Mouse (Mus musculus) embryonic fibroblast, embryonic 13.5 days (primary cell): Measurements from ENCODE around the gene Coro1a. TPM values are rescaled to one million over a fixed set of nuclear protein-coding genes. Genes with fewer than 3 reads are reported as not detected.

Experiments used
- H3K27ac ChIP-seq: 2 replicates; pipeline ENCODE4 v1.5.1; 2012; ENCODE audit warnings: low read length, control low read depth, inconsistent platforms; ENCODE audit not compliant: insufficient read depth
- H3K4me1 ChIP-seq: 2 replicates; pipeline ENCODE4 v1.6.1; 2011; ENCODE audit warnings: low read length; ENCODE audit not compliant: control insufficient read depth, insufficient read depth
- H3K4me3 ChIP-seq: 2 replicates; pipeline ENCODE4 v1.5.1; 2011; ENCODE audit warnings: mild to moderate bottlenecking, control low read depth, low read length; ENCODE audit not compliant: insufficient read depth
- CTCF ChIP-seq: IDR thresholded peaks from 2 replicates; pipeline ENCODE4 v1.5.1; 2011; ENCODE audit warnings: mild to moderate bottlenecking, control low read depth, low read length, moderate library complexity, borderline replicate concordance; ENCODE audit not compliant: insufficient read depth
- POLR2A ChIP-seq: IDR thresholded peaks from 2 replicates; pipeline ENCODE4 v1.6.1; 2011; ENCODE audit warnings: low read depth, mild to moderate bottlenecking, control low read depth, low read length, moderate library complexity
- polyA plus RNA-seq: library from polyadenylated mRNA; stranded (reverse); fragments of >200 nt; gene quantifications from 2 replicates; pipeline ENCODE4 v1.2.4, GENCODE M21; 2011; ENCODE audit warnings: low read depth; ENCODE audit not compliant: missing spikeins, insufficient read length

Coro1a gene
- polyA plus RNA-seq, 1 experiment = 6.5 TPM

DNA sequence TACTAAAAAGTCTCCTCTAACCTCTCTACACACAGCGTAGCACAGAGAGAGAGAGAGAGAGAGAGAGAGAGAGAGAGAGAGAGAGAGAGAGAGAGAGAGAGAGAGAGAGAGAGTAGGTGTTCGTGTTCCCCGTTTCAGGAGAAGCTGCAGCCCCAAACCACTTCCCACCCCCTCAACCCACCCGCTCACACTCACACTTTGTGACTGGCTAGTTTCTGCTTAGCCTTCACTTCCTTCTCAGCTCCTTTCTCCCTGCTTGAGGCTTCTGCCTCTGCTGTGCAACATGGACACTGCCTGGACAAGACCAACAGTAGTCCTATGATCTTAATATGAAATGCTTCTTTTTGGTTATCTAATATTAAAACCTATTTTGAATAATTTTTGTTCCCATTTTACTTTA is 2.7 kb upstream of the Coro1a start:
- no peak overlapping the region for H3K27ac ChIP-seq
- TF ChIP-seq CTCF = no peak
- TF ChIP-seq POLR2A = no peak
- H3K4me1 ChIP-seq = no peaks in the 10 kb centered on the region
- no peak overlapping the region for H3K4me3 ChIP-seq

DNA sequence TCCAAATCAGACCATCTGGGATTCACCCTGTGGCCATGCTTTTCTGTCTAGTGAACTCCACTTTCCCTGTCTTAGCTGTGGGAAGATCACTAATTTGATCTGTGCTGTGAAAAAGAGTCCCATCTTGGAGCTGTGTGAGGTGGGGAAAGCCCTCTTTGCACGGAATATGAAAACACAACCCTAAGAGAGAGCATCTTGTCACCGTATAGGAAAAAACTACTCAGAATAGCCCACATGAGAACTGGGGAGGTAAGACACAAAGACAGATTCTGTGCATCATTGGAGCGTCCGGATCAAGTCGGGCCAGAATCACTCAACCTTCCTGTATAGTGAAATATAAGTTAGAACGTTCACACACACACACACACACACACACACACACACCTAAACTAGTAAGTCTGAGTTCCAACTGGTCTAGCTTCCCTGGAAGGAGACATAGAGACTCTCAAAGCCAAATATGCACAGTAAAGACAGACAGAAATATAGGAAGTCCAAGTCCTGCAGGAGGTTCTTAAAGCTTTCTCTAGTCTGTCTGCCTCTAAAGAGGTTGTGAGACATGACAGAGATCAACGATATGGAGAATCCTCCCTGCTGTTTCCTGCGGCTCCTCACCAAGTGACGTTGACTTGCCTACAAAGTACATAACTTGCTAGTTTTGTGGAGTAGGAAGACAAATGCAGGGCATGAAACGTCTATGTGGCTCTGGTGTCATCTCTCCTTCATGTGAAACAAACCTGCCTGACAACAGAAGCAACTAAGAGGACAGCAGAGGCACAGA is 777 bp upstream of the Coro1a start:
- no peak for TF ChIP-seq CTCF
- TF ChIP-seq POLR2A = no peak
- H3K27ac ChIP-seq = no peak overlapping the region
- no peak overlapping the region for H3K4me3 ChIP-seq
- no peaks in the 10 kb centered on the region for H3K4me1 ChIP-seq

DNA sequence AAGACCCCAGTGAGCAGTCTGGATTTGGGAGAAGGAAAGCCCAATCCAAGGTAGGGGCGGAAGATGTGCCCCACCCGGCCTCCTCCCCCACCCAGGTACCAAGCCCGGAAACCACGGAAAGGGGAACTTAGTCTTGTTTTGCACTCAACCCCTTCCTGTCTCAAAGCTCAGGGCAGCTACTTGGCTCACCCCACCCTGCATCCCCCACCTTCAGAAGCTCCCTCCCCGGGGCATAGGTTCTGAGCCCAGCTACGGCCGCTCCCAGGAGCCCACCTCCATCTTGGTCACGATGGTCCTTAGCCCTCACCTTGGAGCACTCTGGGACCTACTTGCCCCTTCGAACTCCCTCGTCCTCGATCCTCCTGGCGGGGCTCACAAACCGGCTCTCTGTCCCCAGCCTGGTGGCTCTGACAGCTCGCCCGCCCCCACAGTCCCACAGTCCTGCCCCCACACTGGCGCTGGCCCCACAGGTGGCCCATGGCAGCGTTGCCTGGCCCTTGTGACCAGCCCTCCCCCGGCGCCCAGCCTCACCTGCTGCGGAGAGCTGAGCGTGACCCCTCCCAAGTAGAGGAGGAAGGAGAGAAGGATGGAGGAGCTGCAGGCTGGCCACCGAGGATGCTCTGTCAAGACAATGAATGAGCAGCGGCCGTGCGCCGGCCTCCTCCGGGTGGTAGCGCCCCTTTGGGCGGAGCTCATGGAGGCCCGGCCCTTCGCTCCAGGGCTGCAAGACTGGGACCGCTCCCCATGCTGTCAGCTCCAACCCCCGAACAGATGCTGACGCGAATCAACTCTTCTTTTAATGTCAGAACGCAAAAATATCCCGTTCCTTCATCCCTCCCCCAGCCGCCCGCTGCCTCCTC is 3.2 kb downstream of the Coro1a start:
- Histone ChIP-seq H3K4me3 (peak overlapping the region; percentile 35), H3K4me1 (no peaks in the 10 kb centered on the region), H3K27ac (no peak overlapping the region)
- TF ChIP-seq POLR2A (no peak), CTCF (no peak)

DNA sequence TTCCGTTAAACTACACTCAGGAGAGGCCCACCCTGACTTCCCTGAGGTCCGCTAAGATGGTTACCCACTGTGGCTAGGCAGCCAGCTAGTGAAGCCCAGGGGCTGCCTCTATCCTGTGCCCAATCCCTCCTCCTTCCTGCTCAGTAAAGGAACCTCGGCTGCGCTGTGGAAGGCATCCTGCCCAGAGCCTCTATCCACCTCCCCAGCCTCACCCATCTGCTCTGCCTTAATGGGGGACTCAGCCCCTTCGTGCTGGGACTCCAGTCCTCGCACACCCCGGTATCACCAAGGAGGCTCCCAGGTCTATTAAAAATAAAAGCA is 3.9 kb downstream of the Coro1a start:
- H3K4me3 ChIP-seq = no peak overlapping the region
- no peaks in the 10 kb centered on the region for H3K4me1 ChIP-seq
- H3K27ac ChIP-seq = no peak overlapping the region
- TF ChIP-seq POLR2A (no peak), CTCF (no peak)

DNA sequence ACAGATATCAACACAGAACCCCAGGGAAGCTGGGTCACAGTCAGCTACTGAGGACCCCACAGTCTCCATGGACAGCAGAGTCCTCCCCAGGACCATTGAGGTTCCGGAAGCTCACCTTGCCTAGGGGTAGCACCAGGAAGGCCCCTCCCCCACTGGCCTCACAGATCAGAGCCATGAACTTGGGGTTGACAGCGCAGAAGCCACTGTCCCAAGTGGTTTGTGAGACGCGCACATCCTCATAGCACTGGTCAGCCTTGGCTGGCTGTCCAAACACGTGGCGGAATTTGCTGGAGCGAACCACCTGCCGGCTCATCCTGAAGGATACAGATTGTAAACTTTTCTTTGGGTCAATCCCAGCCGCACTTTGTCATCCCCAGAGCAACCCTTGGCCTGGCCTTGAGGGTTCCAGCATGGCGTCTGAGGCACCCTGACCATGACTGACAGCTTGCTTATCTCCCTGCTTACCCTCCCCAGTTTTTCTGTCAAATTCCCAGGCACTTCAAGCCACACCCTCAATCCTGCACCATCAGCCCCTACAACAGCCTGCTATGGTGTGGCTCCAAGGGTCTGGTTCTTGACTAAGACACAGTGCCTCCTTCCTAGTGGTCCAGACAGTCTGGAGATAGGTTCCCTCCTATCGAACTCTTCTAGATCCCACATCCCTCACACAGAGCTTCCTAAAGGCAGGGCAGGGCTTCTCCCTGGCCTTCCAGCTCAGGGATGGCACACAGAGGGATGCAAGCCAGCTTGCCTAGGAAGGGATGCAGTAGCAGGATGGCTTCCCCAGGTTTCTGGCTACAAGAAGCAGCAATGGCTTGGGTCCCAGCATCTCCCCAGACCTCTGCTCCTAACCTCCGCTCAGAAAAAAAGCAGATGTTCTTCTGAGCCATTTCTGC is 4.5 kb downstream of the Coro1a start:
- Histone ChIP-seq H3K4me3 (no peak overlapping the region), H3K27ac (no peak overlapping the region)
- TF ChIP-seq CTCF (no peak), POLR2A (no peak)

DNA sequence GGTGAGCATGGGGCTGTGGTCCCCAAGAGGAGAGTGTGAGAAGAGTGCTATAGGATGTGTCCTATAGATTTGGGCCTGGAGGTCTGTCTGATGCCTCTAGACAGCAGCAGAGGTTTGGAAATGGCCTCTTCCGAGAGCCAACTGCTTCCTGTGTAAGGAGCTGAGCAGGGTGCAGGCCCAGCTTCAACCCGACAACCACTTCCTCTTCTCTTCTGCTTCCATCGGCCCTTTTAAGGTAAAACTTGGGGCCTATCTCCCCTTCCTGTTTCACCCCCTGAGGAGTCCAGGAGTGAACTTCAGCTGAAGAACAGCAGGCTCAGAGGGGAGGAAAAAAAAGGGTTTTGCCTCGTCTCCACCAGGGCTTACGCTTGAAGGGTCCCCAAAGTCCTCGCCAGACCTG is 5.2 kb downstream of the Coro1a start:
- Histone ChIP-seq H3K27ac (no peak overlapping the region), H3K4me1 (no peaks in the 10 kb centered on the region), H3K4me3 (no peak overlapping the region)
- TF ChIP-seq POLR2A (no peak), CTCF (no peak)

More for the DNA sequence above, 4.5 kb downstream of the Coro1a start:
- H3K4me1 ChIP-seq = no peaks in the 10 kb centered on the region

DNA sequence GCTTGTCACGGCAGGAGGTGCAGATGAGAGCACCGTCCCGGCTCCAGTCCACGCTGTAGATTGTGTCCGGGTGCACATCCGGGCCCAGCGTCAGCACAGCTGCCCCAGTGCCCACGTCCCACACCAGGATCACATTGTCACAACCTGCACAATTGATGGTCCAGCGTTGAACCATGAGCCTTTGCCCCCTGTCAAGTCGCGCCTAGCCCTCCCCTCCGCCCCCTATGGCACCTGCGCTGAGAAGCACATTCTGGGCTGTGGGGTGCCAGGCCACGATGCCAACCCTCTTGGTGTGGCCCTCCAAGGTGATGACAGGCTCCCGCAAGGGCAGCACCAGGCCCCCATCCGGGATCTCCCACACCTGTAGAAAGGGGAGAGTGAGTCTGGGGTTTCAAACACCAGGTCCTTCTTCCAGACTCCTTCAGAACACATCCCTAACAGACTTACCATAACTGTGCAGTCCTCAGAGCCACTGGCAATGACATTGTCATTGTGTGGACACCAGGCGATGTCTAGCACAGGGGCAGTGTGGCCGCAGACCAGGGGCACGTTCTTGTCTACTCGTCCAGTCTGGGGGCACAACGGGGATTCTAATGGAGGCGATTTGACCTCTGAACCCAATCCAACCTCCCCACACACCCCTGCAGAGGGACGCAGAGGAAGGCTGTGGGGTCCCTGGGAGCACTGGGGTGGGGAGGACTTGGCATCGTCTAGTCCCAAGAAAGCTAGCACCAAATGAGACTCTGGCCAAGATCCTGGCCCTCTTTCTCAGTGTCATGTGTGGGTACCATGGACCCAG is 5.8 kb downstream of the Coro1a start:
- no peak overlapping the region for H3K27ac ChIP-seq
- TF ChIP-seq POLR2A (no peak), CTCF (no peak)
- no peak overlapping the region for H3K4me3 ChIP-seq
- peaks cover 6% of the 10 kb centered on the region; the same call in 1 of the 2 replicates for H3K4me1 ChIP-seq

DNA sequence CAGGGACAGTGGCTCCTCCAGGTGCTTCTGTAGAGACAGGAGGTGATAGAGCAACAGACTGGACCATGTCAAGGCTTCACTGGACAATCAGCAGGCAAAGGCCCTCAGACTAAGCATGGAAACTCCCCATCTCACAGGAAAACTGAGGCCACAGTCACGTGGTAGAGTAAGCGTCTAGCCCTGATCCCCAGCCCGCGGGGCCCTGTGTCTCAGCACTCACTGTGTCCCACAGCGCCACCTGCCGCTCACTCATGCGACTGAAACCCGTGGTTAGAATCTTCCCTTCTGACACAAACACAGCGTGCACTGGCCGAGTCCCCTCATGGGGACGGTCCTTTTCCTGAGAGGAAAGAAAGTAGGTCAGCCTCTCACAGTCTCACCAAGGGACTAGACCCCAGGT is 6.5 kb downstream of the Coro1a start:
- Histone ChIP-seq H3K4me1 (peaks cover 7% of the 10 kb centered on the region; the same call in 1 of the 2 replicates), H3K4me3 (no peak overlapping the region), H3K27ac (no peak overlapping the region)
- TF ChIP-seq CTCF (peak; percentile 93), POLR2A (no peak)

DNA sequence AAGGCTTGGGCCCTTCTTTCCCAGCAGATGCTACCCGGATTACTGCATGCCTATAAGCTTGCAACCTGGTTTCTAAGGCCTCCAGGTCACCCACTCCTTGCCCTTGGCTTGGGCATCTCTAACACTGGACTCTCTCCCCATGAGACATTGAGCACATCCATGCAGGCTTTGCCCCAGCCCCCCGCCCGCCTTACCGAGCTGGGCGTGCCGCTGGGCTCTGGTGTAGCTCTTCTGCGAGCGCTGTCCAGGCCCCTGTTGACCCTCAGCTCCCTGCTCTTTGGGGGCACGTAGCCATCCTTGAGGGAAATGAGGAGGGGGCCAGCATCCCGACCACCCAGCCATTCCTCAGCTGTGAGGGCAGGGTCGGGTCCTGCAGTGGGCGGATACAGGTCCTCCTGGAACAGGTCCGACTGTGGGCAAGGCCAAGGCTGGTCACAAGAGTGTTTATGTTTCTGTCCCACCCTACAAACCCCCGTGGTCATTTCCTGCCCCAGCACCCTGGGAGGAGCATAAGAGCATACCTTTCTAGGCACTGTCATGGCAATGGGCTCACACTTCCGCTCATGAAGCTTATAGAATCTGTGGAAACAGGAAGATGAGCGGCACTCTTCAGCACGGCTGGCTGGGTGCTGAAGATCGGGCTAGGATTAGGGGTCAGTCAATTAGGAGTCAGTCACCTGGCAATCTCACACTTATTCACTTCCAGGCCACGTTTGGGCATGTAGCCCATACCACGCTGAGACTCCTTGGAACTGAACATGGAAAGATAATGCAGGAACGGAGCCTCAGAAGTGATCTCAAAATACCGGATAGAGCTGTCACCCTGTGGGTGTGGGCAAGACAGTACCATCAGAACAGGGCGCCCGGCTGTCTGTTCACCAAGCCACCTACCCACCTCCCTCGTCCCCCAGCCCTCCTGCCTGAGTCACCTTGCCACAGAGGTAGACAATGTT is 7.2 kb downstream of the Coro1a start:
- Histone ChIP-seq H3K4me1 (peaks cover 7% of the 10 kb centered on the region; the same call in 1 of the 2 replicates), H3K4me3 (no peak overlapping the region)
- no peak for TF ChIP-seq POLR2A
- TF ChIP-seq CTCF = no peak

More for the DNA sequence above, 7.2 kb downstream of the Coro1a start:
- no peak overlapping the region for H3K27ac ChIP-seq
